Mouse (Mus musculus) brain, embryonic 14.5 days (tissue): ENCODE measurements at regions not wholly inside any gene's neighbourhood (a gene's known extent, or its start where the extent isn't known, plus 50 kb on each side); places are given as distances from the start of the nearest gene placed in this dataset.

ENCODE experiments used
- CTCF ChIP-seq: fragments of 200-500 bp; IDR thresholded peaks from 2 replicates; pipeline ENCODE4 v1.5.1; 2012; ENCODE audit warnings: inconsistent platforms, mild to moderate bottlenecking, moderate library complexity, borderline replicate concordance; ENCODE audit not compliant: insufficient read depth, insufficient read length; ENCODE audit errors: extremely low read depth
- POLR2A ChIP-seq: fragments of 200-500 bp; IDR thresholded peaks from 2 replicates; pipeline ENCODE4 v1.6.1; 2012; ENCODE audit warnings: mild to moderate bottlenecking, inconsistent platforms, borderline replicate concordance; ENCODE audit not compliant: poor library complexity, insufficient read depth, insufficient read length, severe bottlenecking; ENCODE audit errors: extremely low read depth

DNA sequence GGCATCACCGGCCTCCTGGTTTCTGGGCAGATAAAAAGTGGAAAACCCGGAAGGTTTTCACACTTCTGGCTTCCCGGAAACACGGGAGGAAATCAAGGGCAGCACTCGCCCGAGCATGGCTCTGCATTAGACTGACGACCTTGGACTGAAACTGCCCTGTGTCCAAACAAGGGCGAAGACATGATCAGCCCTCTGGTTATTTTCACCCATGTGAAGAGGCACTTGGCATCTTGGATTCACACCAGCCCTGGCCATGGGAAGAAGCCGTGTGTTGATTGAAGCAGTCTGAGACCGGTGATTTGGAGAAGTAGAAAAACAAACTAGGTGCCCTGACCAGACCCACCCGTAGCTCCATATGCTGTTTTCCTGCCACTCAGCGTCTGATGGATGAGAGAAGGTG, 1146.7 kb downstream of the Poteg start:
- TF ChIP-seq POLR2A, result no peak
- TF ChIP-seq CTCF, result no peak
